Comparison of ENCODE assay signal across 8 mouse cellular contexts in the genomic region with DNA sequence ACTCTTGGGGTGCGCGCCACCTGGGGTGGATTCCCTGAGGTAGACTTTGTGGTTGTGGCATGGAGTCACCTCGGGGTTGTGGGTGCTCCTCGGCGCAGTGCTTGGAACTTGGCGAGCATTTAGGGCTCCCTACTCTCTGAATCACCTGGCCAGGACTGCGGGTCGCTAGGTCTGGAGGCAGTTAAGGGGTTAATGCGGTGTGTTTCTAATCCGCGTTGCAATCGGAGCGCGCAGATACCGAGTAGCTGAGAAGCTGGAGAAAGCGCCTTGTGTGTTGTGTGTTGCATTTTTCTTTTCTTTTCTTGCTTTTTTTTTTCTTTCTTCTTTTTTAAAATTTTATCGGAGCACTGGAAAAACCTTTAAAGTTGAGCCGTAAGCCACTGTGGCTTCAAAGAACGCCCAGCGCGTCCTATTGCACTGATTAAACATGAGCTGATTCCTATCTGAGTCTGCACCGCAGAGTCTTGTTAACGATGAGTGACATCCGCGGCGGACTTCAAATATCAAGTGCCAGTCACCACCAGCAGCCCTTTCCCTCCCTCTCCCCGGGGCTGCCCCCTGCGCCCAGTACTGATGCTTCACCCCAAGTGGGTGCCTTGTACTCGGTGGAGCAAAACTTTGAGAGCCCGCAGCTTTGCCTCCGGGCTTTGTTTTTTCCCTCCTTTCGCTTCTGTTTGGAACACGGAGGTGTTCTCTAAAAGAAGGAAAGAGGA. TPM values are rescaled to one million over a fixed set of nuclear protein-coding genes. Genes with fewer than 3 reads are reported as not detected.
A peak's percentile ranks its signal among the peaks of the same experiment; 100 is the strongest.
DNase-seq lines count a peak whose midpoint lies in the region; ATAC-seq and TF ChIP-seq lines count a peak whose summit lies in the region.

No protein-coding gene starts in this region.

- no peak overlapping the region for H3K27ac ChIP-seq in ES-E14 (ENCODE audit: insufficient read depth, low read depth, low read length, poor library complexity, severe bottlenecking)
- no peak overlapping the region for H3K27ac ChIP-seq in forebrain, embryonic 10.5 days
- H3K27ac ChIP-seq in intestine, embryonic 16.5 days (ENCODE audit: low read length), result no peak overlapping the region
- no peak overlapping the region for H3K27ac ChIP-seq in midbrain, embryonic 13.5 days

- DNase-seq in heart, adult 11 months, result peak; percentile 81
- DNase-seq in heart, adult 9 months (ENCODE audit: low spot score in 2 of 2), result no peak
- DNase-seq in ES-E14 (ENCODE audit: low read depth, low spot score), result no peak
- peak; percentile 45 for DNase-seq in forebrain, embryonic 10.5 days (ENCODE audit: extremely low spot score, low spot score)
- DNase-seq in spleen, postnatal 14 days (ENCODE audit: low spot score in 2 of 2), result no peak

- ATAC-seq in intestine, embryonic 16.5 days, result no peak
- ATAC-seq in midbrain, embryonic 13.5 days, result no peak
- ATAC-seq in megakaryocyte, adult 5-6 weeks (ENCODE audit: poor library complexity, severe bottlenecking), result no peak

- no peaks in the 10 kb centered on the region for H3K9me3 ChIP-seq in ES-E14 (ENCODE audit: control insufficient read depth, insufficient read depth, low read depth, low read length)
- H3K9me3 ChIP-seq in forebrain, embryonic 10.5 days, result no peaks in the 10 kb centered on the region
- no peaks in the 10 kb centered on the region for H3K9me3 ChIP-seq in intestine, embryonic 16.5 days (ENCODE audit: control insufficient read depth, low read length)
- no peaks in the 10 kb centered on the region for H3K9me3 ChIP-seq in midbrain, embryonic 13.5 days

- H3K9ac ChIP-seq in ES-E14 (ENCODE audit: insufficient read depth, low read depth, low read length, poor library complexity, severe bottlenecking), result no peak overlapping the region
- H3K9ac ChIP-seq in intestine, embryonic 16.5 days (ENCODE audit: low read depth, low read length), result peak overlapping the region; percentile 56
- peak overlapping the region; percentile 40; the same call in 1 of the 2 replicates for H3K9ac ChIP-seq in midbrain, embryonic 13.5 days (replicated peaks)

- WGBS in forebrain, embryonic 10.5 days, result 3% methylated on average over 33 of the region's 33 CpGs
- 3% methylated on average over 33 of the region's 33 CpGs for WGBS in intestine, embryonic 16.5 days
- WGBS in midbrain, embryonic 13.5 days, result 3% methylated on average over 33 of the region's 33 CpGs

- no peaks in the 10 kb centered on the region for H3K36me3 ChIP-seq in ES-E14 (ENCODE audit: control insufficient read depth, insufficient read depth, low read length, poor library complexity, severe bottlenecking)
- no peaks in the 10 kb centered on the region for H3K36me3 ChIP-seq in forebrain, embryonic 10.5 days (replicated peaks)
- no peaks in the 10 kb centered on the region for H3K36me3 ChIP-seq in intestine, embryonic 16.5 days (ENCODE audit: control insufficient read depth, insufficient read depth, low read length)
- no peaks in the 10 kb centered on the region for H3K36me3 ChIP-seq in midbrain, embryonic 13.5 days

- peaks cover 74% of the 10 kb centered on the region for H3K27me3 ChIP-seq in forebrain, embryonic 10.5 days (ENCODE audit: poor library complexity, severe bottlenecking)
- peaks cover 20% of the 10 kb centered on the region for H3K27me3 ChIP-seq in intestine, embryonic 16.5 days (replicated peaks; ENCODE audit: control insufficient read depth, insufficient read depth, low read length)
- peaks cover 57% of the 10 kb centered on the region for H3K27me3 ChIP-seq in midbrain, embryonic 13.5 days

- peaks cover 0 to 12% of the 10 kb centered on the region in 2 experiments; a peak in 1 of 4 replicates for H3K4me1 ChIP-seq in ES-E14 (ENCODE audit: control insufficient read depth in 2 of 2, insufficient read depth in 2 of 2, low read length in 2 of 2, poor library complexity in 1 of 2)
- H3K4me1 ChIP-seq in forebrain, embryonic 10.5 days, result peaks cover 42% of the 10 kb centered on the region
- H3K4me1 ChIP-seq in intestine, embryonic 16.5 days (ENCODE audit: control insufficient read depth, insufficient read depth, low read length), result peaks cover 18% of the 10 kb centered on the region
- H3K4me1 ChIP-seq in midbrain, embryonic 13.5 days (replicated peaks), result peaks cover 36% of the 10 kb centered on the region

- H3K4me3 ChIP-seq in ES-E14 (ENCODE audit: insufficient read depth in 1 of 2, low read depth in 1 of 2, low read length in 2 of 2, poor library complexity in 1 of 2, severe bottlenecking in 1 of 2), result peak overlapping the region; percentile 8 to 20; a peak in 1 of 4 replicates
- peak overlapping the region; percentile 75 for H3K4me3 ChIP-seq in forebrain, embryonic 10.5 days
- H3K4me3 ChIP-seq in intestine, embryonic 16.5 days (ENCODE audit: low read length), result peak overlapping the region; percentile 68
- H3K4me3 ChIP-seq in midbrain, embryonic 13.5 days (replicated peaks), result peak overlapping the region; percentile 69

- in situ Hi-C loops in ES-E14 (cut with MboI; ENCODE audit: low sequenced_read_pairs in 2 of 2, unreplicated experiment in 2 of 2), result no loop called here

- H3K4me2 ChIP-seq in intestine, embryonic 16.5 days (ENCODE audit: low read depth, low read length), result peak overlapping the region; percentile 95
- peak overlapping the region; percentile 95 for H3K4me2 ChIP-seq in midbrain, embryonic 13.5 days (replicated peaks)

TF ChIP-seq in ES-E14, 5 proteins besides CTCF, POLR2A, EP300 and RAD21:
- TF ChIP-seq CHD2 (IDR thresholded peaks at IDR 0.05; ENCODE audit: low read depth, low read length) (no peak), ZNF384 (IDR thresholded peaks at IDR 0.05; ENCODE audit: low read depth, low read length) (no peak)
TF ChIP-seq in ES-E14: peak in this region for 0.

RNA-seq across cellular contexts. Expression of a gene that starts 2.1 kb away (rescaled TPM):
- total RNA-seq in ES-E14 (2012; rRNA removed), result 0.79 and 1.2 TPM in 2 replicates
- 0.52 and 0.58 TPM in 2 replicates for polyA plus RNA-seq in forebrain, embryonic 10.5 days (2016; fragmentation: Nextera tagmentation; extraction: Ambion mirVana)
- 1.7 and 2.0 TPM in 2 replicates for polyA plus RNA-seq in intestine, embryonic 16.5 days (2015; fragmentation: Nextera tagmentation; extraction: Ambion mirVana)
- 1.7 and 2.0 TPM in 2 replicates for polyA plus RNA-seq in midbrain, embryonic 13.5 days (2015; fragmentation: Nextera tagmentation; extraction: Ambion mirVana)
- total RNA-seq in megakaryocyte, adult 5-6 weeks (2015), result 0.16 TPM in 1 of 2 replicates, not detected in the other
- not detected in 2 replicates for total RNA-seq in megakaryocyte, adult 5-6 weeks (2017)

Comparison
In these comparisons a context has a peak if more than half of its experiments do, and no peak if none do; other contexts are left out.
1. DNase-seq: peak in heart, adult 11 months (single experiment) and forebrain, embryonic 10.5 days (single experiment); none in heart, adult 9 months (0 of 2), ES-E14 (single experiment) and spleen, postnatal 14 days (0 of 2).
2. H3K4me3 ChIP-seq: peak in every context shown above with its lines; median percentile 75 in forebrain, embryonic 10.5 days; 69 in midbrain, embryonic 13.5 days; 68 in intestine, embryonic 16.5 days; 14 in ES-E14.